In the genomic region with DNA sequence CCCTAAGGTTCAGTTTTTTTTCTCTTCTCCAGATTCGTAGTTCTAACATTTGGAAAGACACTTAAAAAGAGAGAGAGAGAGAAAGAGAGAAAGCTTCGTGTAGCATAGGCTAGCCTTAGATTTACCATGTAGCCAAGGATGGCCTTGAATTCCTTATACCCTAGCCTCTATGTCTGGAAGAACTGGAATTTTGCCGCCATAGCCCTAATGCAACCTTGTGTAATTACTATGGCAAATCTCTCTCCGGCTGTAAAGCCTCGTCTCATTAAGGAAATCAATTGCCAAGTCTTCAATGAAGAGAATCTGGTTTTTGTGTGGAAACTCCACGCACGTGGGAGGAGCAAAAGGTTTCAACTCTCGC, we compare ENCODE assay signal across 7 mouse cellular contexts. TPM values are rescaled to one million over a fixed set of nuclear protein-coding genes. Genes with fewer than 3 reads are reported as not detected.
A peak's percentile ranks its signal among the peaks of the same experiment; 100 is the strongest.
DNase-seq lines count a peak whose midpoint lies in the region; ATAC-seq and TF ChIP-seq lines count a peak whose summit lies in the region.

No protein-coding gene starts in this region.

- ATAC-seq in lung, embryonic 16.5 days (ENCODE audit: low read depth): peak; percentile 10; the same call in 1 of the 2 replicates
- ATAC-seq in forebrain, embryonic 12.5 days (ENCODE audit: low FRiP score): no peak; the same call in 1 of the 2 replicates

- H3K27me3 ChIP-seq in lung, embryonic 16.5 days (ENCODE audit: control insufficient read depth, insufficient read depth, low read depth, low read length): peaks cover 13% of the 10 kb centered on the region
- H3K27me3 ChIP-seq in forebrain, embryonic 12.5 days: no peaks in the 10 kb centered on the region
- peaks cover 42% of the 10 kb centered on the region for H3K27me3 ChIP-seq in limb, embryonic 10.5 days (ENCODE audit: low read depth, poor library complexity, severe bottlenecking)

- DNase-seq in lung, postnatal 25 days (ENCODE audit: low spot score): no peak
- DNase-seq in limb, embryonic 10.5 days (ENCODE audit: low spot score): no peak
- no peak for DNase-seq in cerebellum, postnatal 25 days
- DNase-seq in frontal cortex, postnatal 25 days (ENCODE audit: low spot score in 2 of 2): no peak

- peak overlapping the region; percentile 88 for H3K4me2 ChIP-seq in lung, embryonic 16.5 days (ENCODE audit: low read depth, low read length)
- H3K4me2 ChIP-seq in forebrain, embryonic 12.5 days: peak overlapping the region; percentile 80

- peak overlapping the region; percentile 73 for H3K4me3 ChIP-seq in lung, embryonic 16.5 days (ENCODE audit: low read length)
- peak overlapping the region; percentile 76 for H3K4me3 ChIP-seq in forebrain, embryonic 12.5 days (replicated peaks)
- peak overlapping the region; percentile 63 for H3K4me3 ChIP-seq in limb, embryonic 10.5 days
- peak overlapping the region; percentile 81; the same call in 1 of the 2 replicates for H3K4me3 ChIP-seq in olfactory bulb, adult 2 months (ENCODE audit: insufficient read depth, low read depth, low read length)

- H3K9ac ChIP-seq in lung, embryonic 16.5 days (ENCODE audit: low read length): no peak overlapping the region
- no peak overlapping the region for H3K9ac ChIP-seq in forebrain, embryonic 12.5 days

- no peak for TF ChIP-seq CTCF in olfactory bulb, adult 2 months (IDR thresholded peaks at IDR 0.05; ENCODE audit: insufficient read depth, low read depth, low read length)

- H3K4me1 ChIP-seq in lung, embryonic 16.5 days (replicated peaks; ENCODE audit: control insufficient read depth, insufficient read depth, low read length): peaks cover 7% of the 10 kb centered on the region; the same call in 1 of the 2 replicates
- peaks cover 20% of the 10 kb centered on the region; the same call in 1 of the 2 replicates for H3K4me1 ChIP-seq in forebrain, embryonic 12.5 days
- peaks cover 11% of the 10 kb centered on the region for H3K4me1 ChIP-seq in limb, embryonic 10.5 days
- peaks cover 13% of the 10 kb centered on the region for H3K4me1 ChIP-seq in olfactory bulb, adult 2 months (ENCODE audit: control insufficient read depth, insufficient read depth, low read length)

- no peaks in the 10 kb centered on the region for H3K9me3 ChIP-seq in lung, embryonic 16.5 days (ENCODE audit: control insufficient read depth, low read length)
- H3K9me3 ChIP-seq in forebrain, embryonic 12.5 days: no peaks in the 10 kb centered on the region
- no peaks in the 10 kb centered on the region for H3K9me3 ChIP-seq in limb, embryonic 10.5 days (replicated peaks)

- TF ChIP-seq POLR2A in olfactory bulb, adult 2 months (IDR thresholded peaks at IDR 0.05; ENCODE audit: insufficient read depth, low read depth, low read length): no peak

- 18% methylated on average over 8 of the region's 8 CpGs for WGBS in lung, embryonic 16.5 days
- 18% methylated on average over 8 of the region's 8 CpGs for WGBS in forebrain, embryonic 12.5 days
- WGBS in limb, embryonic 10.5 days: 25% methylated on average over 8 of the region's 8 CpGs
- 17% methylated on average over 8 of the region's 8 CpGs for WGBS in olfactory bulb, adult 2 months

- no peaks in the 10 kb centered on the region for H3K36me3 ChIP-seq in lung, embryonic 16.5 days (ENCODE audit: control insufficient read depth, insufficient read depth, low read length)
- H3K36me3 ChIP-seq in forebrain, embryonic 12.5 days (replicated peaks): no peaks in the 10 kb centered on the region
- H3K36me3 ChIP-seq in limb, embryonic 10.5 days: no peaks in the 10 kb centered on the region

- no peak overlapping the region for H3K27ac ChIP-seq in lung, embryonic 16.5 days (ENCODE audit: low read length)
- no peak overlapping the region for H3K27ac ChIP-seq in forebrain, embryonic 12.5 days
- no peak overlapping the region for H3K27ac ChIP-seq in limb, embryonic 10.5 days
- H3K27ac ChIP-seq in olfactory bulb, adult 2 months (ENCODE audit: insufficient read depth, low read depth, low read length): no peak overlapping the region

RNA-seq across cellular contexts. Expression of a gene that starts 0.4 kb away (rescaled TPM):
- polyA plus RNA-seq in lung, embryonic 16.5 days (2015; fragmentation: Nextera tagmentation; extraction: Ambion mirVana): 5.4 and 6.5 TPM in 2 replicates
- 25.3 and 25.5 TPM in 2 replicates for polyA plus RNA-seq in forebrain, embryonic 12.5 days (2016; fragmentation: Nextera tagmentation; extraction: Ambion mirVana)
- 0.92 and 2.1 TPM in 2 replicates for polyA plus RNA-seq in limb, embryonic 10.5 days (2016; fragmentation: Nextera tagmentation; extraction: Ambion mirVana)
- not detected in 2 replicates for polyA plus RNA-seq in olfactory bulb, adult 2 months (2012; ENCODE audit: insufficient read depth, insufficient read length, low replicate concordance, missing spikeins)

RNA-seq across cellular contexts. Expression of a gene that starts 12.4 kb away (rescaled TPM):
- polyA plus RNA-seq in lung, embryonic 16.5 days (2015; fragmentation: Nextera tagmentation; extraction: Ambion mirVana): 9.6 and 11.7 TPM in 2 replicates
- polyA plus RNA-seq in forebrain, embryonic 12.5 days (2016; fragmentation: Nextera tagmentation; extraction: Ambion mirVana): 40.3 and 40.6 TPM in 2 replicates
- polyA plus RNA-seq in limb, embryonic 10.5 days (2016; fragmentation: Nextera tagmentation; extraction: Ambion mirVana): 6.6 and 8.5 TPM in 2 replicates
- polyA plus RNA-seq in olfactory bulb, adult 2 months (2012; ENCODE audit: insufficient read depth, insufficient read length, low replicate concordance, missing spikeins): not detected in 2 replicates

RNA-seq across cellular contexts. Expression of a gene that starts 26.9 kb away (rescaled TPM):
- polyA plus RNA-seq in lung, embryonic 16.5 days (2015; fragmentation: Nextera tagmentation; extraction: Ambion mirVana): 286 and 289 TPM in 2 replicates
- 308 and 324 TPM in 2 replicates for polyA plus RNA-seq in forebrain, embryonic 12.5 days (2016; fragmentation: Nextera tagmentation; extraction: Ambion mirVana)
- 484 and 538 TPM in 2 replicates for polyA plus RNA-seq in limb, embryonic 10.5 days (2016; fragmentation: Nextera tagmentation; extraction: Ambion mirVana)
- polyA plus RNA-seq in olfactory bulb, adult 2 months (2012; ENCODE audit: insufficient read depth, insufficient read length, low replicate concordance, missing spikeins): not detected in 2 replicates

RNA-seq across cellular contexts. Expression of a gene that starts 32.8 kb away (rescaled TPM):
- polyA plus RNA-seq in lung, embryonic 16.5 days (2015; fragmentation: Nextera tagmentation; extraction: Ambion mirVana): 21.8 and 24.8 TPM in 2 replicates
- 24.9 and 26.7 TPM in 2 replicates for polyA plus RNA-seq in forebrain, embryonic 12.5 days (2016; fragmentation: Nextera tagmentation; extraction: Ambion mirVana)
- 21.7 and 27.5 TPM in 2 replicates for polyA plus RNA-seq in limb, embryonic 10.5 days (2016; fragmentation: Nextera tagmentation; extraction: Ambion mirVana)
- not detected in 2 replicates for polyA plus RNA-seq in olfactory bulb, adult 2 months (2012; ENCODE audit: insufficient read depth, insufficient read length, low replicate concordance, missing spikeins)

RNA-seq across cellular contexts. Expression of a gene that starts 48.1 kb away (rescaled TPM):
- 22.5 and 24.1 TPM in 2 replicates for polyA plus RNA-seq in lung, embryonic 16.5 days (2015; fragmentation: Nextera tagmentation; extraction: Ambion mirVana)
- polyA plus RNA-seq in forebrain, embryonic 12.5 days (2016; fragmentation: Nextera tagmentation; extraction: Ambion mirVana): 21.6 and 26.7 TPM in 2 replicates
- polyA plus RNA-seq in limb, embryonic 10.5 days (2016; fragmentation: Nextera tagmentation; extraction: Ambion mirVana): 25.5 and 26.8 TPM in 2 replicates
- polyA plus RNA-seq in olfactory bulb, adult 2 months (2012; ENCODE audit: insufficient read depth, insufficient read length, low replicate concordance, missing spikeins): not detected in 2 replicates

Comparison
In these comparisons a context has a peak if more than half of its experiments do, and no peak if none do; other contexts are left out.
1. RNA of a gene that starts 26.9 kb away (polyA plus RNA-seq): 484 to 538 TPM in limb, embryonic 10.5 days, 308 to 324 TPM in forebrain, embryonic 12.5 days and 286 to 289 TPM in lung, embryonic 16.5 days; not detected in olfactory bulb, adult 2 months; every median in the first group is over 100 times any median in the second.
2. Peak in every context shown above with its lines, with median percentiles within 50 percentile points of each other: H3K4me3 ChIP-seq.